Mouse (Mus musculus) left cerebral cortex, adult 9 months (tissue): ENCODE results near the gene Mrpl39.
A peak's percentile ranks its signal among the peaks of the same experiment; 100 is the strongest.

Experiments used
- DNase-seq, 2 experiments: peaks; one replicate each; pipeline ENCODE4 v3.0.0; 2022; ENCODE audit warnings: low spot score in 2 of 2

Mrpl39 gene

GRCm38 (mm10) chr16:84735166-84736105, at the start of gene Mrpl39:
TSS of gene Mrpl39 (minus strand) at chr16:84735742.
- DNase-seq, result peak; percentile 69 to 98

- DNase-seq, result no peak
Measured at GRCm38 (mm10) chr16:84784966-84785365, 49.4 kb upstream of the Mrpl39 start.

GRCm38 (mm10) chr16:84783279-84783678, 47.7 kb upstream of the Mrpl39 start:
- peak in 1 of 2 experiments; percentile 14 for DNase-seq

DNA sequence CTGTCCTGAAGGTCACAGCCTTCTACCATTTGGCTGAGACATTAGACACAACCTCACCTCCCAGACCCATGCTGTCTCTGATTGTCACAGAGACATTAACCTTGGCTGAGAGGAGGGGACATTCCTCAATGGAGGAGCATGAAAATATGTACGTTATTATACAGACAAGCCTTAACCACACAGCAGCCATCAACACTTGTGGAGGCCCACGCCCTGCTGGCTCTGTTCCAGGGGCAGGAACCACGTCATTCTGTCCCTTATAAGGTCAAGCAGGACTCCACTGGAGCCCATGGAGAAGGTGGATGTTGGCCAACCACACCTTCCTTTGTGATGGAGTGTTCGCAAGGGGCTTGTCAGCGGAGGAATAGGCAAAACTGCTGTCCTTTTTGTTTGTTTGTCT, 44.2 kb upstream of the Mrpl39 start:
- DNase-seq, result no peak

- DNase-seq, result no peak
Measured at GRCm38 (mm10) chr16:84778861-84779630, 43.5 kb upstream of the Mrpl39 start.

DNA sequence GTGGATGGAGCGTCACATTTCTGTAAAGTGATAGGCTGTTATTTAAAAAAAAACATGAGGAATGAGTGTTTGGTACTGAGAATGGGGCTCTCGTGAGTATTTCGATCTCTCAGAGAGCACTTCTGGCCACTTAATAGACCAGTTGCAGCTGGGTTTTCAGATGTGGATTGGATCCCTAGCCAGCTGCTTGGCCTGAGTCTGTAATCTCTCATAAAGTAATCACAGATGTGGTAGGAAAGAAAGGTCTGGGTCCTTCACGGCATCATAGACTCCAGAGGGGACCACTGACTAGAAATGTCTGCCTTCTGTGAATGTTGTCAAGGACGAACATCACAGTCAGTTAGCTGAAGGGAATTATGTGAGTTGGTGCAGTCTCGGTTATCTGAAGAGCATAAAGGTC, 42.9 kb upstream of the Mrpl39 start:
- DNase-seq, result no peak

GRCm38 (mm10) chr16:84776089-84776784, 40.7 kb upstream of the Mrpl39 start:
- no peak for DNase-seq

DNA sequence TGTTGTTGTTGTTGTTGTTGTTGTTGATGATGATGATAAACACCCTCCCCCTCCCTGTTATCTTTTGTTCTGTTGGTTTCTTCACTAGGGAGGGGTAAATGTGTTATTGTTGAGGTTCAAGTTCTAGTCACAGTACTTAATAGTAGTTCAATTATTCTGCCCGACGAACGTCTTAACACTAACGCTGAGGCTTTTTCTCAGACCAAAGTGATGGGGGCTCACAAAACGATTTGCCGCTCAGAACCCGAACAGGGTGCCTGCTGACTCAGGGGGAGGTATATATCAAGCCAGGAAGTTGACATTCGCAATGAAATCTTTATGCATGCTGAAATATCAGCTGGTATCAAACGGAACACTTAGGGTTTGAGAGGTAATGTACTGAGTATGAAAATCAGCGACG, 39.8 kb upstream of the Mrpl39 start:
- no peak for DNase-seq

DNA sequence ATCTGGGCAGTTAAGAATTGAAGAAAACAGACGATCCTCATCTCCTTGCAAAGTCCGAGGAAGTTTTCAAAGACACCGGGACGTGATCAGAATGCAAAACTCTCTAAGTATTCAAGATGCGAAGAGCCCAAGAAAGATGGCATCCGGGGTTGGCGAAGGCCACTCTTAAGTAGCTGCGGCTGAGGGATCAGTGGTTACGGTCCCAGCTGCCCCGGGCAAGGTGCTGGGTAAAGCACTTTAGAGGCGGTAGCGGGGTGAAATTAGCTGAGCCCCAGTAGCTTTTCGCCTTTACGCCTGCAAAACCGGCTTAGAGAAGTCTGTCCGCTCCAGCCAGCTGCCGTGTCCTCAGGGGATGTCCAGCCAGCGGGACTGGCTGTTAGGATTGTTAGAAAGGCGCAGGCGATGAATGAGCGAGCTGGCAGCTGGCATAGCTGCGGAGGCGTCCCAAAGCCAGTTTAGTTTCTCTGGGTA, 39.3 kb upstream of the Mrpl39 start:
- DNase-seq, result peak; percentile 23 to 73

DNA sequence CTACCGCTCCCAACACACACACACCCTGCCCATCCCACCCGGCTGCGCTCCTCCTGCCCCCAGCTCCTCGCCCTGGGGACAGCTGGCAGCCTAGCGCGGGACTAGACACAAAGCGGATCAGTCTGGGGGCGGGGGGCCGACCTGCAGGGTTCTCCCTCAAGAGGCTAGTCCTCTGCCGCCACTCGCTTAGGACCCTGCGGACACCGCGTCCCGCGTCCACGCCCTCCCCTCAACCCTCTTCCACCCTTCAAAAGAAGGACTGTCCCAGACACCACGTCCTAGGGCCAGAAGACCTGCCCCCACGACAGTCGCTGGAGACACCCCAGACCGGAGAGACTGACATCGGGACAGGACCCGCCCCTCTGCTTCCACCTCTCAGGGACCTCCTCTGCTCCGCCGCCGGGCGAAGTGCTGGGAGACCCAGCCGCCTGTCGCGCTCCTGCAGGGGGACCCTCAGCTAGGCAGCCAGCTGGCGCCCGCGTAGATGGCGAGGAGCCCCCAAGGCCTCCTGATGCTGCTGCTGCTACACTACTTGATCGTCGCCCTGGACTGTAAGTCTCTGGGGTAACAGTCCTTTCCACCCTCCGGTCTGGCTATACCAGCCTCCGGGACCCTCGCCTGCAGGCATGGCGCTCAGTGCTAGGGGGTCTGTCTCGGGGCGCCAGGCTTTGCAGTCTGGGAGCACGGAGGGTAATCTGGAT, 38.6 kb upstream of the Mrpl39 start, which contains the start of gene Jam2:
TSS of gene Jam2 (plus strand) at position 121 of the 701 bp plus-strand sequence.
- peak; percentile 25 to 36 for DNase-seq

- DNase-seq, result no peak
Measured at GRCm38 (mm10) chr16:84773268-84773861, 37.8 kb upstream of the Mrpl39 start.

- DNase-seq, result no peak
Measured at GRCm38 (mm10) chr16:84772496-84773267, 37.1 kb upstream of the Mrpl39 start.

DNA sequence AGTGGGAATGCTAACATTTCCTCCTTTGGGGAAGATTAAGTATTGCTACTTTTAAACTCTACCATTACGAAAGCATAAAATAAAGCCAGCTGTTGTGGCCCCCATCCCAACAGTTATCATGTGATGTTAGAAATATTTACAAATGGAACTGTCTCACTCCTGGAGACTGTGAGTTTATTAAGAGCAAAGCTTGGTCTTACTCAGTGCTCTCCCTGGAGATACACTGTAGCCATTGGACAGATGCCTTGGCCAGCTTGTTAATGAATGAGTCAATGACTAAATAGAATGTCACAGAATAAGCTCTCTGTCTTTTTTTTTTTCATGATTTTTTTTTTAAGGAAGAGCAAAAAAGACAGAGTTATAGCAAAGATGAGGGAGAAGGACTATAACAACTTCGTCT, 35.9 kb upstream of the Mrpl39 start:
- DNase-seq, result no peak

- no peak for DNase-seq
Measured at GRCm38 (mm10) chr16:84770891-84771290, 35.3 kb upstream of the Mrpl39 start.

GRCm38 (mm10) chr16:84769619-84770464, 34.3 kb upstream of the Mrpl39 start:
- DNase-seq, result no peak

- DNase-seq, result no peak
Measured at GRCm38 (mm10) chr16:84769182-84769581, 33.6 kb upstream of the Mrpl39 start.

GRCm38 (mm10) chr16:84767956-84768355, 32.4 kb upstream of the Mrpl39 start:
- DNase-seq, result no peak

DNA sequence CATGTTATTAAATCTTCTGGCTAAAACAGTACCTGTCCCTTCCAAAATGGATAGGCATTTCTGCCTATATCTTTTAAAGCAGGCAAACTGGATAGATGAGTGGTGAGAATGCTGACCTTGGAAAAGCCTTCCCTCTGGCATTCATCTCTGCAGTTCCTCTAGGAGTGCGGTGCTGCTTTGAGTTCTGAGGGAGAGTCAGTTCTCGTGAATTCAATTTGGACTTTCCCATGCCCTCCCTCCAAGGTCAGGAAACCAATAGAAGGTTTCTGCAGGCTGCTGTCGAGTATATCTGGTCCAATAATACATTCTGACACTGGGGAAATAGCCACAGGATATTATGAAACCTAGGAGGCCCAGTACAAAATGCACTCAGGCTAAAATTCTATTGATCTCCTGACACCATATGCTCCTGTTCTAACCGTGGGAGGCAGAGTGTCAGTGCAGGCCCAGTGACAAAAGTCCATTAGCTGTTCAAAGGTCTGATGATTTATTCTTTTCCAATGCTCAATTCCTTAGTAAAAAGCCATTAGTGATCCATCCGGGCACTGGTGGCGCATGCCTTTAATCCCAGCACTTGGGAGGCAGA, 10.3 kb upstream of the Mrpl39 start:
- DNase-seq, result no peak
